Mouse (Mus musculus) brain, adult 2 months (tissue): ENCODE results near the gene Zbtb24.

Source experiments
- DNase-seq: peaks from one replicate; pipeline ENCODE4 v3.0.0; 2011; ENCODE audit warnings: low read depth, low spot score

Gene Zbtb24

DNA sequence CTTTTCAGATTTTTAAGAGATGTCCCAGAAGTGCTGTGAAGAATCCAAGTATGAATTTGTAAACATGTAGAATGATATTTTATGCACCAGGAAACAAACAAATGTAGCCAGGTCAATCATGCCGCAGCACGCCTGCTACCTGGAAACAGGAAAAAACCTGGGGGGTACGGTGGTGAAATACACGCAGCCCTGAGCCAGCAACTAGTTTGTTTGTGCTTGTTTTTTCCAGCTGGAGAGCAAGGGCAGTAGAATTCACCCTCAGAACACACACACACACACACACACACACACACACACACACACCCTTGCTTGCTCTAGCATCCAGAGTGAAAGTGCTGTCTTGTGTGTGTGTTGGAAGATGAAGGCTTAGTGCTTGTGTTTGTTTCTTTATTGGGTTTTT, 40.9 kb downstream of the Zbtb24 start:
- DNase-seq = no peak

DNA sequence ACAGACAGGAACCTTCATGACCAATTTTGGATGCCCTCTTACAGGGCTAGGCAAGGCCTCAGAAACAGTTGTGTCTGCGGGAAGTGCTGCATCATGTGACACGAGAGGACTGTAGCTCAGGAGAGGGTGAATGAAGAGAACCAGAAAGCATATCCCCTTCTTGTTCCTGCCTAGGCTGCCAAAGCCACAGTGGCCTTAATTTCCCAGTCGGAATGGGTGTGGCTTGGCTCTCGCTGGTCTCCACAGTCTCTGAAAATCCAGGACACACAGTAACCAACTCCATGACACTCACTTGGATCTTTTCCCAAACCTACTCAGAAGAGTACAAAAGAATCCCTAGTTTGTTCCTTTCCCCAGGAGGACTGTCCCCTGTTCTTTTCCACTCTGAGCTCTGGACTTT, 50.8 kb downstream of the Zbtb24 start:
- DNase-seq = peak; percentile 54

DNA sequence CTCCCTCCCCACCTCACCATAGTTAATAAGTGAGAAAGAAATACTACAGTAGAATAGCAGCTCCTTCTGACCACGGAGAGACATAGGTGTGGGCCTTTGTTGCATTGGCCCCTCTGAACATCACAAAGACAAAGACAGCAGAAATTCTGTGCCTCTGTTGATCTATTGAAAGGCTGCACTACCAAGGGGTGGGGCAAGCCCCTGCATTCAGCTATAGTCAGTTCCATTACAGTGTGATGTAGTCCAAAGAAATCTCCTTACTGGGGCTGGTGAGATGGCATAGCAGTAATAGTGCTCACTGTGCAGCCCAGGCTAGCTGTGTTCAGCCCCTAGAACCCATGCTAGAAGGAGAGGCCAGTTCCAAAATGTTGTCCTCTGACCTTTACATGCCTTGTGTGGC, 54.8 kb downstream of the Zbtb24 start:
- no peak for DNase-seq

DNA sequence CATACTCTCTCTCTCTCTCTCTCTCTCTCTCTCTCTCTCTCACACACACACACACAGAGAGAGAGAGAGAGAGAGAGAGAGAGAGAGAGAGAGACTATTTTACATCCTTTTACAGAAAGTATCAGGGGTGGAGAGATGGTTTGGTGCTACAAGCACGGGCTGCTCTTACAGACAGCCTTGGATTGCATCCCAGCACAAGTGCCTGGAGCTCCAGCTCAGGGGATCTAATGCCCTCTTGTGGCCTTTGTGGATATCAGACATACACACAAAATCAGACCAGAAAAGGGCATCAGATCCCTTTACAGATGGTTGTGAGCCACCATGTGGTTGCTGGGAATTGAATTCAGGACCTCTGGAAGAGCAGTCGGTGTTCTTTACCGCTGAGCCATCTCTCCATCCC, 55.3 kb downstream of the Zbtb24 start:
- DNase-seq = peak; percentile 96

DNA sequence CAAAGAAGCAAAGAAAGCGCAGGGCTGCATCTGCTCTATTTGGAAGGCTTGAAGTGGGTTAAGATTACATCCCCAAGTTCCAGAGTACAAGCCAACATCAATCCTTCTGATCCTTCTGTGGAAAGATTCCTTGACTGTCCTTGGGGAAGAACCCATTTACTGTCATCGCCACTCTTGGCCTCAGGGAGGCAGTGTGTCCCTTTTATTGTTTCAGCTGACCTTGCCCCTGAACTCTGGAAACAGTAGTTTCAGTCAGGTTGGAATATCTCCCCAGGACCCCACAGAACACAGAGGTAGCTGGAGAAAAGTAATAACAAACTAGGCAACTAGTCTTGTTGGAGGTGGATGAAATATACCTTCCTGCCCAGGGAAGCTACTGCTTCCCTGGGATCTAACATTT, 59.0 kb downstream of the Zbtb24 start:
- DNase-seq = peak; percentile 36

DNA sequence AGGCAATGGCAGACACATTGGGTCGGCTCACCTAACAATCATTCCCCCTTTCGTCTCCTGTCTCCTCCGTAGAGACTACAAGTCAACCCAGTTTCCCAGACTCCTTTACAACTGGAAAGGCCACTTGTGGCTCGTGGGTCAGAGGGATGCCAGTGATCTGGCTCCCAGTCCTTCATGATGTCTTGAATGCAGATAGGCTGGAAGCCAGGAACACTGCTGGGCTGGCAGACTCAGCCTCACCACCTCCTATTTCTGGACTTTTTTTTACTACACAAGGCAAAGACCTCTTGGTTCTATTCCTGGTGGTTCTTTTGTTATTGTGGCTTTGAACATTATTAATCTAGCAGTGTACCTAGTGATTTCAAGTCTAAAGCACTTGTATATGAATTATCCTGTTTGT, 64.1 kb downstream of the Zbtb24 start:
- DNase-seq = no peak

DNA sequence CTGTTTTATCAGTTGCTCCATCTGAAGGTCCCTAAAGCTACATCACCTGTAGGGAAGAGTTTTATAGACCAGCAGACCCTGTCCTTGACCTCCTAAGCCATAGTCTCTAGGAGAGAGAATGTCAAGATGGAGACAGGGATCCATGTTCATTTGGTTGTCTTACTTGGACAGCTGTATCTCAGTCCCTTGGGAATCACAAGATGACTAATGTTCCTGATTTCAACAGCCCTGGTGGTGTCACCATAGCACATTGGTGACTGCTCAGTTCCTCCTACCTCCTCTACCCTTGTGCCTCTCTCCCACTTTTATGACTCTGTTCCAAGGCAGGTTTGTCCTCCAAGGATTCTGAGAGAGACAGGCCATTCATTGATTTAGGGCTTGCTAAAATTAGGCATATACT, 64.7 kb downstream of the Zbtb24 start:
- peak; percentile 12 for DNase-seq
